Mouse (Mus musculus) T-cell, adult 2 months (primary cell): Measurements from ENCODE around the gene Necab2.

ENCODE experiments used
- DNase-seq: peaks from one replicate; pipeline ENCODE4 v3.0.0; 2022; ENCODE audit warnings: low spot score

The Necab2 gene

GRCm38 (mm10) chr8:119452919-119453318 lies 6.4 kb downstream of the Necab2 start:
- no peak for DNase-seq

- no peak for DNase-seq
These were observed 9.5 kb downstream of the Necab2 start for GRCm38 (mm10) chr8:119456045-119456444.

GRCm38 (mm10) chr8:119459724-119460123 lies 13.2 kb downstream of the Necab2 start:
- DNase-seq = no peak

- DNase-seq = no peak
These were observed 14.8 kb downstream of the Necab2 start for GRCm38 (mm10) chr8:119461356-119461755.

- no peak for DNase-seq
These were observed 17.2 kb downstream of the Necab2 start for GRCm38 (mm10) chr8:119463709-119464108.

GRCm38 (mm10) chr8:119466105-119466504 lies 19.6 kb downstream of the Necab2 start:
- no peak for DNase-seq

GRCm38 (mm10) chr8:119466794-119467193 lies 20.3 kb downstream of the Necab2 start:
- no peak for DNase-seq

GRCm38 (mm10) chr8:119468091-119468490 lies 21.6 kb downstream of the Necab2 start:
- DNase-seq = no peak

- DNase-seq = no peak
These were observed 32.2 kb downstream of the Necab2 start for GRCm38 (mm10) chr8:119478684-119479083.

- DNase-seq = no peak
These were observed 37.8 kb downstream of the Necab2 start for GRCm38 (mm10) chr8:119484145-119484896.

- no peak for DNase-seq
These were observed 40.6 kb downstream of the Necab2 start for GRCm38 (mm10) chr8:119487093-119487492.

- peak; percentile 58 for DNase-seq
These were observed 50.3 kb downstream of the Necab2 start for GRCm38 (mm10) chr8:119496848-119497247.

GRCm38 (mm10) chr8:119499836-119500235 lies 53.3 kb downstream of the Necab2 start:
- no peak for DNase-seq

GRCm38 (mm10) chr8:119501598-119501997 lies 55.1 kb downstream of the Necab2 start, which contains the start of gene Slc38a8:
Slc38a8 (minus strand) TSS chr8:119501698.
- no peak for DNase-seq

GRCm38 (mm10) chr8:119502111-119502510 lies 55.6 kb downstream of the Necab2 start:
- DNase-seq = no peak

- no peak for DNase-seq
These were observed 56.8 kb downstream of the Necab2 start for GRCm38 (mm10) chr8:119503191-119503767.

- DNase-seq = no peak
These were observed 59.0 kb downstream of the Necab2 start for GRCm38 (mm10) chr8:119505488-119505887.

- DNase-seq = no peak
These were observed 59.6 kb downstream of the Necab2 start for GRCm38 (mm10) chr8:119506106-119506505.

GRCm38 (mm10) chr8:119510471-119510870 lies 64.0 kb downstream of the Necab2 start:
- no peak for DNase-seq

- no peak for DNase-seq
These were observed 65.2 kb downstream of the Necab2 start for GRCm38 (mm10) chr8:119511722-119512121.

GRCm38 (mm10) chr8:119513405-119513804 lies 66.9 kb downstream of the Necab2 start:
- DNase-seq = no peak

- no peak for DNase-seq
These were observed 68.4 kb downstream of the Necab2 start for GRCm38 (mm10) chr8:119514940-119515339.

- no peak for DNase-seq
These were observed 69.2 kb downstream of the Necab2 start for GRCm38 (mm10) chr8:119515767-119516166.

GRCm38 (mm10) chr8:119516674-119517073 lies 70.2 kb downstream of the Necab2 start:
- DNase-seq = no peak
